Mouse (Mus musculus) thymus, postnatal 10 days (tissue): Measurements from ENCODE around the gene Tmem151b.
A peak's percentile ranks its signal among the peaks of the same experiment; 100 is the strongest.

Source experiments
- DNase-seq, 2 experiments: peaks; one replicate each; pipeline ENCODE4 v3.0.0; 2021; ENCODE audit warnings: low spot score in 2 of 2

Tmem151b gene

GRCm38 (mm10) chr17:45545278-45545961 lies 4.1 kb downstream of the Tmem151b start:
- no peak for DNase-seq

- no peak for DNase-seq
Observed at GRCm38 (mm10) chr17:45544873-45545277, 4.6 kb downstream of the Tmem151b start.

- DNase-seq, result no peak
Observed at GRCm38 (mm10) chr17:45544001-45544872, 5.2 kb downstream of the Tmem151b start.

GRCm38 (mm10) chr17:45543115-45543514 lies 6.4 kb downstream of the Tmem151b start:
- no peak for DNase-seq

- no peak for DNase-seq
Observed at GRCm38 (mm10) chr17:45542705-45543104, 6.8 kb downstream of the Tmem151b start.

- DNase-seq, result no peak
Observed at GRCm38 (mm10) chr17:45542129-45542528, 7.3 kb downstream of the Tmem151b start.

- DNase-seq, result no peak
Observed at GRCm38 (mm10) chr17:45539664-45540063, 9.8 kb downstream of the Tmem151b start.

GRCm38 (mm10) chr17:45538394-45538793 lies 11.1 kb downstream of the Tmem151b start:
- no peak for DNase-seq

- no peak for DNase-seq
Observed at GRCm38 (mm10) chr17:45536264-45536663, 13.2 kb downstream of the Tmem151b start.

GRCm38 (mm10) chr17:45532896-45533295 lies 16.6 kb downstream of the Tmem151b start:
- DNase-seq, result no peak

- DNase-seq, result no peak
Observed at GRCm38 (mm10) chr17:45530346-45530782, 19.1 kb downstream of the Tmem151b start.

- no peak for DNase-seq
Observed at GRCm38 (mm10) chr17:45526571-45526970, 22.9 kb downstream of the Tmem151b start.

GRCm38 (mm10) chr17:45524961-45525360 lies 24.5 kb downstream of the Tmem151b start:
- DNase-seq, result no peak

- peak; percentile 29 to 55 for DNase-seq
Observed at GRCm38 (mm10) chr17:45523263-45523662, 26.2 kb downstream of the Tmem151b start, which contains the start of gene Tcte1. TSS of gene Tcte1 (plus strand) at chr17:45523434.

GRCm38 (mm10) chr17:45520136-45520535 lies 29.3 kb downstream of the Tmem151b start:
- no peak for DNase-seq

GRCm38 (mm10) chr17:45518766-45519475 lies 30.6 kb downstream of the Tmem151b start:
- DNase-seq, result no peak

GRCm38 (mm10) chr17:45517549-45518215 lies 31.8 kb downstream of the Tmem151b start:
- DNase-seq, result no peak

- DNase-seq, result no peak
Observed at GRCm38 (mm10) chr17:45517135-45517534, 32.3 kb downstream of the Tmem151b start.

- peak; percentile 53 to 79 for DNase-seq
Observed at GRCm38 (mm10) chr17:45516488-45516887, 33.0 kb downstream of the Tmem151b start.

- DNase-seq, result no peak
Observed at GRCm38 (mm10) chr17:45515806-45516205, 33.7 kb downstream of the Tmem151b start.

GRCm38 (mm10) chr17:45515204-45515726 lies 34.2 kb downstream of the Tmem151b start:
- DNase-seq, result no peak
